Mouse (Mus musculus) C2C12 (cell line): ENCODE measurements around the gene Spryd7. TPM values are rescaled to one million over a fixed set of nuclear protein-coding genes. Genes with fewer than 3 reads are reported as not detected.

Source experiments
- H3K27me3 ChIP-seq: one replicate; pipeline ENCODE4 v1.6.1; 2011; ENCODE audit not compliant: control insufficient read depth, insufficient read depth, insufficient read length
- H3K36me3 ChIP-seq: one replicate; pipeline ENCODE4 v1.6.1; 2011; ENCODE audit not compliant: control insufficient read depth, insufficient read depth
- H3K4me3 ChIP-seq: one replicate; pipeline ENCODE4 v1.5.1; 2011; ENCODE audit warnings: mild to moderate bottlenecking, control low read depth; ENCODE audit not compliant: poor library complexity, insufficient read depth, severe bottlenecking
- H3K79me2 ChIP-seq: one replicate; pipeline ENCODE4 v1.6.1; 2011; ENCODE audit not compliant: control insufficient read depth, insufficient read depth
- H3K79me3 ChIP-seq: one replicate; pipeline ENCODE4 v1.6.1; 2011; ENCODE audit warnings: low read depth, control low read depth
- H3ac ChIP-seq: one replicate; pipeline ENCODE3; 2011; ENCODE audit warnings: low read depth; ENCODE audit not compliant: control insufficient read depth, insufficient read length
- CEBPB ChIP-seq: IDR thresholded peaks from one replicate; pipeline ENCODE4 v1.6.1; 2011; ENCODE audit warnings: low read depth, mild to moderate bottlenecking, control low read depth, moderate library complexity
- CTCF ChIP-seq: IDR thresholded peaks from one replicate; pipeline ENCODE4 v1.5.1; 2011; ENCODE audit not compliant: control insufficient read depth, insufficient read depth, insufficient read length
- FOSL1 ChIP-seq: IDR thresholded peaks from one replicate; pipeline ENCODE4 v1.8.0; 2011; ENCODE audit warnings: mild to moderate bottlenecking, low read length; ENCODE audit not compliant: poor library complexity, insufficient read depth, severe bottlenecking
- MAX ChIP-seq: IDR thresholded peaks from one replicate; pipeline ENCODE4 v1.6.1; 2011; ENCODE audit warnings: mild to moderate bottlenecking, control low read depth
- MYOD1 ChIP-seq: IDR thresholded peaks from one replicate; pipeline ENCODE4 v1.6.1; 2011; ENCODE audit warnings: low read depth; ENCODE audit not compliant: control insufficient read depth, insufficient read length
- MYOG ChIP-seq: IDR thresholded peaks from one replicate; pipeline ENCODE4 v1.6.1; 2011; ENCODE audit not compliant: control insufficient read depth, insufficient read length; ENCODE audit errors: extremely low read depth
- USF1 ChIP-seq: IDR thresholded peaks from one replicate; pipeline ENCODE4 v1.6.1; 2011; ENCODE audit warnings: low read depth, mild to moderate bottlenecking, control low read depth, moderate library complexity
- polyA plus RNA-seq: library from polyadenylated mRNA; unstranded; fragments of >200 nt; fragmentation: generic; extraction: Trizol; gene quantifications from one replicate; pipeline ENCODE4 v1.2.1, GENCODE M21; 2012; ENCODE audit warnings: missing spikeins

The Spryd7 gene
- polyA plus RNA-seq, 1 experiment: 7.8 TPM

DNA sequence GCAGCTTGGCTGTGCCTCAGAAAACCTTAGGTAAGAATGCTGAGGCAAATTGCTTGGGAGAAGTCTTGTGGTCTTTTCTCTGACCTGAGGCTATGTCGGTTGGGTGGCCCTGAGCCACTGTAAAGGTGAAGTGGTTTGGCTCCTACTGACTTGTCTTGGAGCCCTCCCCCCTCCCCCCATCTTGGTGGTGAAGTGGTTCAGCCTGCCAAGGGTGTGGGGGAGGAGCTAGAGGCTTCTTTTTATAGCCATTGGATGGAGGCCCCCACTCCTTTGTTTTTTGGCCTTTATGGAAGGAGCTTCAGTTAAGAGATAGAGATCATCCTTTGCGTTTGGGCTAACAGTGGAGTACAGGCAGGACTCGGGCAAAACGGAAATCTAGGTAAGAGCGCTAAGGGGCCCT lies 41.3 kb upstream of the Spryd7 start, which contains the start of gene Trim13:
Gene Trim13 (plus strand): TSS at position 280 of the 400 bp plus-strand sequence.
- H3K4me3 ChIP-seq: no peak within 1 kb of the TSS
- no peak for TF ChIP-seq CTCF
- no peak for TF ChIP-seq CEBPB
- no peak for TF ChIP-seq MAX
- no peak for TF ChIP-seq FOSL1
- TF ChIP-seq MYOG: no peak
- TF ChIP-seq USF1: no peak
- TF ChIP-seq MYOD1: no peak
- no peak within 1 kb of the TSS for H3ac ChIP-seq
- H3K36me3 ChIP-seq: no peaks in the 10 kb centered on the region
- no peaks in the 10 kb centered on the region for H3K79me2 ChIP-seq
- H3K27me3 ChIP-seq: no peaks in the 10 kb centered on the region
- no peaks in the 10 kb centered on the region for H3K79me3 ChIP-seq

- no peak for TF ChIP-seq MAX
- no peak for TF ChIP-seq CTCF
- TF ChIP-seq MYOD1: no peak
- TF ChIP-seq FOSL1: no peak
- TF ChIP-seq USF1: no peak
- TF ChIP-seq CEBPB: no peak
- no peak for TF ChIP-seq MYOG
- no peaks in the 10 kb centered on the region for H3K79me2 ChIP-seq
- H3ac ChIP-seq: no peak overlapping the region
- no peaks in the 10 kb centered on the region for H3K36me3 ChIP-seq
- no peaks in the 10 kb centered on the region for H3K79me3 ChIP-seq
- H3K27me3 ChIP-seq: no peaks in the 10 kb centered on the region
- H3K4me3 ChIP-seq: no peak overlapping the region
These were observed 40.2 kb upstream of the Spryd7 start for GRCm38 (mm10) chr14:61596719-61597426.

DNA sequence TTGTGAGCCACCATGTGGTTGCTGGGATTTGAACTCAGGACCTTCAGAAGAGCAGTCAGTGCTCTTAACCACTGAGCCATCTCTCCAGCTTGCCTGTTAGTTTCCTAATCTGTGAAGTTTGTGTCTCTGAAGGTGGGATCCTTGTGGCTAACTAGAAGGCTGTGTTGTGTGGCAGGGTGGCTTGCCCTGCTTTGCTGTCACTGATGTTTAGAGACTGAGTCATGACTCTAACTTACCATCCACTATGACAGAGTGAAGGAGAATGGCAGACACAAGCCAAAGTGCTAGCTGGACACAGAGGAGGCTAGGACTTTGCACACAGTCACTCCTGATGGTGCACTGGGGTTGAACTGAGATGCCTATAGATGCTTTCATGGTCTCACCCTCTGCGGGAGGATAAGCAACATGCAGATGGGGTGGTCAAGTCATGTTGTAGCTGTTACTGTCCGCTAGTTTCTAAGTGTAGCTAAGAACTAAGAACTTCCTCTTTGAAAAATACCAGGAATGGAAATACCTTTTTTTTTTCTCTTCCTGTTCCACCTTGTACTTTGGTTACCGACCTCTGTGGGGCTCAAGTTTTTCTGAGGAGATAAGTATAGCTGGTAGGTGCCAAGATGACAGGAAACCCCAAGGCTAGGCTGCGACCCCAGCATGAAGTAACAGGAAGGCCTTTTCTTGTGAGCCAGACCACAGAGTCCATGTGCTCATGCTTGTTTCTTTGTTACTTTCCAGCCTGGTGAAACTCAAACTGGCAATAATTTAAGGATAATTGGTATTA lies 32.8 kb upstream of the Spryd7 start:
- TF ChIP-seq FOSL1 (no peak), MAX (no peak), CTCF (no peak), USF1 (no peak), CEBPB (no peak), MYOG (no peak), MYOD1 (no peak)
- no peak overlapping the region for H3ac ChIP-seq
- H3K36me3 ChIP-seq: no peaks in the 10 kb centered on the region
- no peaks in the 10 kb centered on the region for H3K27me3 ChIP-seq
- no peaks in the 10 kb centered on the region for H3K79me2 ChIP-seq
- H3K79me3 ChIP-seq: no peaks in the 10 kb centered on the region
- H3K4me3 ChIP-seq: no peak overlapping the region

DNA sequence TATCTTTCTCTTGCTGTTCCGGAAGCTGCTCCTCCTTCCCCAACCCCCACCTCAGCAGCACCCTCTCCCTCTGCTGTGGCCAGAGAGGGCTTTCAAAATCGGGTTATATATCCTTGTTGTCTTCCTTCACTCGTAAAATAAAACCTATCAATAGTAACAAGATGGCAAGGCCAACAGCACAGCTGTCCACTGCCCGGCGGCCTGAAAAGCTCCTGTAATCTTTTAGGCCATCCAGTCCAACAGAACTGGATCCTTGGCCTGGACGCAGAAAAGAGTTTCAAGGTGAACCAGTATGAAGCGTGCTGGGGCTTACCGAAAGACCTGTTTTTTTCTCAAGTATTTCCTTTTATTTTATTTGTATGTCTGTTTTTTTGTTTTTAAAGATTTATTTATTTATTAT lies 19.3 kb upstream of the Spryd7 start:
- Histone ChIP-seq H3K4me3 (no peak overlapping the region), H3K79me2 (no peaks in the 10 kb centered on the region), H3K27me3 (no peaks in the 10 kb centered on the region), H3ac (no peak overlapping the region), H3K36me3 (no peaks in the 10 kb centered on the region), H3K79me3 (no peaks in the 10 kb centered on the region)
- no peak for TF ChIP-seq MYOD1
- TF ChIP-seq CTCF: no peak
- TF ChIP-seq MYOG: no peak
- no peak for TF ChIP-seq MAX
- TF ChIP-seq USF1: no peak

DNA sequence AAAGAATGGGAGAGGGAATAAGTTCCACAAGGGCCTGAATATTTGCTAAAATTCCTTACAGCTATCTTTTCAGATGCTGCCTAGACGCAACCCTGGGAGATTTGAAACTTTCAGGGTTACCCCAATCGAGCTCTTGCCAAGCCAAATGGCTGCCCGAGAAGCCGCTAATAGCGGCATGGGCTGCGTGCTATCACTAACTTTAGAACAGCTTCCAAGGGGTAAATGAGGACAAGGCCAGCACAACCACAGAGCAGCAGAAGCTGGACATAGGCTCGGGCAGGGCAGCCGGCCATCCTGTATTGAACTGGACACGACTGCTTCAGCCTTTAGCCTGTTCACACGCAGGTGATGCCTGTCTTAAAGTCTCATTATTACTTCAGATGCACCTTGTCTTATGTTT lies 18.4 kb upstream of the Spryd7 start:
- Histone ChIP-seq H3K36me3 (no peaks in the 10 kb centered on the region), H3ac (no peak overlapping the region), H3K27me3 (no peaks in the 10 kb centered on the region), H3K79me2 (no peaks in the 10 kb centered on the region), H3K4me3 (no peak overlapping the region), H3K79me3 (no peaks in the 10 kb centered on the region)
- no peak for TF ChIP-seq MYOG
- no peak for TF ChIP-seq USF1
- TF ChIP-seq CEBPB: no peak
- no peak for TF ChIP-seq MYOD1
- TF ChIP-seq MAX: no peak
- TF ChIP-seq FOSL1: no peak
- TF ChIP-seq CTCF: no peak
